Mouse (Mus musculus) myocyte (in vitro differentiated cells): ENCODE data around the gene Capzb. TPM values are rescaled to one million over a fixed set of nuclear protein-coding genes. Genes with fewer than 3 reads are reported as not detected.

Source experiments
- H3K27me3 ChIP-seq: one replicate; pipeline ENCODE4 v1.6.1; 2011; ENCODE audit not compliant: control insufficient read depth, insufficient read depth, insufficient read length
- H3K36me3 ChIP-seq: one replicate; pipeline ENCODE4 v1.6.1; 2011; ENCODE audit not compliant: control insufficient read depth, insufficient read depth
- H3K4me2 ChIP-seq: one replicate; pipeline ENCODE4 v1.6.1; 2011; ENCODE audit warnings: low read depth, control low read depth
- H3K4me3 ChIP-seq: one replicate; pipeline ENCODE4 v1.5.1; 2011; ENCODE audit warnings: mild to moderate bottlenecking, control low read depth, moderate library complexity
- H3K79me2 ChIP-seq: one replicate; pipeline ENCODE4 v1.6.1; 2011; ENCODE audit not compliant: control insufficient read depth, insufficient read depth
- H3ac ChIP-seq: one replicate; pipeline ENCODE4 v1.6.1; 2011; ENCODE audit not compliant: control insufficient read depth, insufficient read length
- CEBPB ChIP-seq: IDR thresholded peaks from 2 replicates; pipeline ENCODE4 v1.6.1; 2011; ENCODE audit warnings: mild to moderate bottlenecking, moderate library complexity; ENCODE audit not compliant: poor library complexity, insufficient read depth, severe bottlenecking
- E2F4 ChIP-seq: IDR thresholded peaks from one replicate; pipeline ENCODE4 v1.6.1; 2011; ENCODE audit warnings: mild to moderate bottlenecking, control low read depth, moderate library complexity; ENCODE audit not compliant: insufficient read depth
- MAX ChIP-seq: IDR thresholded peaks from one replicate; pipeline ENCODE4 v1.6.1; 2011; ENCODE audit warnings: low read depth, mild to moderate bottlenecking, control low read depth
- MYOD1 ChIP-seq, 3 experiments: IDR thresholded peaks; one replicate each; pipeline ENCODE4 v1.6.1; 2011; ENCODE audit warnings: control low read depth in 2 of 3, low read depth in 2 of 3, mild to moderate bottlenecking in 2 of 3, moderate library complexity in 1 of 3; ENCODE audit not compliant: insufficient read length in 2 of 3, control insufficient read depth in 1 of 3
- MYOG ChIP-seq, 3 experiments: IDR thresholded peaks; one replicate each; pipeline ENCODE4 v1.6.1; 2011; ENCODE audit warnings: control low read depth in 2 of 3, low read depth in 2 of 3, mild to moderate bottlenecking in 2 of 3; ENCODE audit not compliant: insufficient read length in 2 of 3, control insufficient read depth in 1 of 3, insufficient read depth in 1 of 3
- POLR2A ChIP-seq: IDR thresholded peaks from one replicate; pipeline ENCODE4 v1.6.1; 2011; ENCODE audit warnings: low read depth, mild to moderate bottlenecking, control low read depth, moderate library complexity; ENCODE audit not compliant: insufficient read length
- POLR2AphosphoS2 ChIP-seq: IDR thresholded peaks from one replicate; pipeline ENCODE4 v1.6.1; 2011; ENCODE audit warnings: low read depth, control low read depth; ENCODE audit not compliant: insufficient read length
- REST ChIP-seq: IDR thresholded peaks from one replicate; pipeline ENCODE4 v1.6.1; 2011; ENCODE audit warnings: mild to moderate bottlenecking, control low read depth, moderate library complexity; ENCODE audit not compliant: insufficient read depth, insufficient read length
- SRF ChIP-seq: IDR thresholded peaks from one replicate; pipeline ENCODE4 v1.6.1; 2011; ENCODE audit warnings: low read depth; ENCODE audit not compliant: control insufficient read depth, insufficient read length
- TCF12 ChIP-seq: IDR thresholded peaks from one replicate; pipeline ENCODE4 v1.6.1; 2011; ENCODE audit warnings: mild to moderate bottlenecking, control low read depth; ENCODE audit not compliant: poor library complexity, insufficient read depth, severe bottlenecking
- TCF3 ChIP-seq: IDR thresholded peaks from one replicate; pipeline ENCODE4 v1.6.1; 2011; ENCODE audit warnings: low read depth, control low read depth; ENCODE audit not compliant: insufficient read length
- polyA plus RNA-seq: library from polyadenylated mRNA; unstranded; fragments of >200 nt; fragmentation: generic; extraction: Trizol; gene quantifications from one replicate; pipeline ENCODE4 v1.2.1, GENCODE M21; 2012; ENCODE audit warnings: missing spikeins

Capzb gene
- polyA plus RNA-seq, 1 experiment = 247 TPM

DNA sequence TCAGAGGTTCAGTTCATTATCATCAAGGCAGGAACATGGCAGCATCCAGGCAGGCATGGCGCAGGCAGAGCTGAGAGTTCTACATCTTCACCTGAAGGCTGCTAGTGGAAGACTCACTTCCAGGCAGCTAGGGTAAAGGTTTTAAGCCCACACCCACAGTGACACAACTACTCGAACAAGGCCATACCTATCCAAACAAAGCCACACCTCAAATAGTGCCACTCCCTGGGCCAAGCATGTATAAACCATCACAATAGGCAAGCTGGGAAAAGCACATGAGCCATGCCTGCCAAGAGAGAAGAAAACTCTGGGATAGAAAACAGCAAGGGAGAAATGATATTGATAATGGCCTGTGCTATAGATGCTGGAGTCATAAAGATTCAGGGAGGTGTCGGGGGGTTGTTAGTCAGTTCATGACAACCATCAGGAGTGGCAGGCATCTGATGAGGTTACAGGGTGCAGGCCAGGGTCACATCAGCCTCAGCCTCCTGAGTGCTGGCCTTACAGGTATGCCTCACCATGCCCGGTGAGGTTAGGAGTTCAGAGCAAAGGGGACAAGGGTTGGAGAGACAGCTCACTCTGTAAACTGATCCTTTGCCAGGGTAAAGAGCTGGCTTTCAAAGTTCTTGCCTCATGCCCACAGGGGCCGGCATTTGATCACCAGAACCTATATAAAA lies 6.8 kb upstream of the Capzb start:
- no peak overlapping the region for H3K4me3 ChIP-seq
- no peaks in the 10 kb centered on the region for H3K36me3 ChIP-seq
- TF ChIP-seq POLR2A (no peak), E2F4 (no peak), TCF3 (no peak)
- H3K27me3 ChIP-seq = no peaks in the 10 kb centered on the region
- no peak overlapping the region for H3ac ChIP-seq
- no peak overlapping the region for H3K4me2 ChIP-seq
- H3K79me2 ChIP-seq = no peaks in the 10 kb centered on the region

- TF ChIP-seq MAX = no peak
- TF ChIP-seq REST = no peak
- TF ChIP-seq TCF3 = no peak
- TF ChIP-seq MYOG (IDR thresholded peaks at IDR 0.05; ENCODE audit: control insufficient read depth in 1 of 3, insufficient read depth in 1 of 3, insufficient read length in 2 of 3, low read depth in 2 of 3) = no peak
- Histone ChIP-seq H3K79me2 (no peaks in the 10 kb centered on the region), H3K4me2 (no peak overlapping the region), H3K36me3 (no peaks in the 10 kb centered on the region), H3K27me3 (no peaks in the 10 kb centered on the region), H3K4me3 (no peak overlapping the region), H3ac (no peak overlapping the region)
These were observed 4.8 kb upstream of the Capzb start for GRCm38 (mm10) chr4:139187930-139188329.

DNA sequence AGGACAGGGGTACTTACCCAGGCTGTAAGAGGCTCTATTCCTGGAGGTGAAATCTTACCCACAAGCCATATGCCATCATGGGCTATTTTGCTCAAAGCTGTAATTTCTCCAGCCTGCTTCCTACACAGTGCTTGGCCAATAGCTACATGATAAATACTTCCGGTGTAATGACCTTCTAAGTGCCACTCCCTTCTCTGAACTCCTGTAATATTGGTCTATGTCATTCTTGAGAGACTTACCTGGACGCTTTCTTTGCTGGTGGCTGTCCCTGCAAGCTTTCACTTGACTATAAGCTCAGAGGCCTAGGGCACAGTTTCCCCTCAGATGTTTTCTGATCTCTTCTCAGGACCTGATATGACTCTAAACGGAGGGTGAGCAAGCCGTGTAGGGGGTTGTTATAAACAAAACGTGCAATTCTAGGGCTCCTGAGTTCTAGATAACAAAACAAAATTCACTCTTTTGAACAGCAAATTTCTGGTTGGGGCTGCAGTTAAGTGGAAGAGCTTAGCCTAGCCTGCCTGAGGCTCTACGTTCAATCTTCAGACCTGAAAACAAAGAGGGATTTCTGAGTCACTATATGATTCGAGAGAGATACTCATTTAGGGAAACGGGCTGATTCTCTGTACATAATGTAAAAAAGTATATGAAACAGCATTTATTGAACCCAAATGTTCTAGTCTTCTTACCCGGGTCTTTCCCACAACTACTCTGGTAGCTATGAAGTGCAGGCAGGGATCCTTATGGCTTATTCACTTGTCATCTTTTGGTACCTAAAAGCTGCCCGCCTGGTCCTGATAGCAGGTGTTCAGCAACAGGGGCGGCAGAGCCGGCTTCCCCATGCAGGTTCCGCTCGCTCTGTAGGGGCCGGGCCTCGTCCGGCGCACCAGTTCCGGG lies 847 bp upstream of the Capzb start:
- TF ChIP-seq CEBPB (no peak), MYOD1 (IDR thresholded peaks at IDR 0.05; ENCODE audit: control insufficient read depth in 1 of 3, insufficient read length in 2 of 3, low read depth in 2 of 3) (no peak), SRF (no peak), REST (no peak), MYOG (IDR thresholded peaks at IDR 0.05; ENCODE audit: control insufficient read depth in 1 of 3, insufficient read depth in 1 of 3, insufficient read length in 2 of 3, low read depth in 2 of 3) (no peak), TCF12 (no peak), MAX (no peak)
- Histone ChIP-seq H3K27me3 (no peaks in the 10 kb centered on the region), H3ac (peak overlapping the region; percentile 78), H3K4me3 (peak overlapping the region; percentile 94), H3K36me3 (no peaks in the 10 kb centered on the region), H3K4me2 (peak overlapping the region; percentile 88), H3K79me2 (peaks cover 39% of the 10 kb centered on the region)

DNA sequence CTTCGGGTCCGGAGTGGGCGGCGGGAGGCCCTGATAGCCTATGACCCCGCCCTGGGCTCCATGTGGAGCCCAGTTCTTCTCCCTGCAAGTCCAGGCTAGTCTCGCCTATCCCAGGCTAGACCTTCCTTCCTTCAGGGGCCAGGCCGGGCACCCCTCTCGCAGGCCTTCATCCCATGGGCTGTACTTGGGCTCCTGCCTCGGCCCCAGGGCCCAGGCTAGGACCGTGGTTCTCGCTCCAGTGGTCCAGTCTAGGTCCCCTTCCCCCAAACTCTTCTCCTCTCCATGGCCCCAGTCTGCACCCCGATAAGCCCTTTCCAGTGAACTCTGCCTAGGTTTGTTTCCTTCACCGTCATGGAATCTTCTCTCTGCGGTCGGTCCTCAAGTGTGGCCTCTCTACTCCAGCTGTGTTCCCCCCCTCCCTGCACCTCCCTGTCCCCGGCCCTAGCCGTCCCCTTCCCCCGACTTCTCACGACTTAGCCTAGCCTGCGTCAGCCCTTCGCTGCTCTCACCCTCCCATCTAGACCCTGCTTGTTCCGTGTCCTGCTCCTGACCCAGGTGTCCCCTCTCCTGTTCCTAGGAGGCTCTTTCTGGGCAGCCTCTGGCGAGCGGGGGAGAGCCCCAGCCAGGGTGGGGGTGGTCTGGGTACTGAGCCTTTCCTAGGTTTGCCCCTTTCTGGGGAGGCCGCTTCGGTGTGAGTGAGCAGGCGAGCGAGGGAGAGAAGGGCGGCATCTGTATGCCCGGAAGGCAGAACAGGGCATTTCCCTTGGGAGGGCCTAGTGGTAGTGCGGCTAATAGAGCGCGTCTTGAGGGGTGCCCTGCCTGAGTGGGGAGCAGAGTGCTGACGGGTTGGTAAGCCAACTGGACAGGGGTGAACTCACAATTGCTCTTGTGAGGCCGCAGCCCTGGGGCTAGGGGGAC lies 736 bp downstream of the Capzb start:
- Histone ChIP-seq H3K4me2 (peak overlapping the region; percentile 92), H3K36me3 (no peaks in the 10 kb centered on the region)
- TF ChIP-seq POLR2A = no peak
- no peak for TF ChIP-seq POLR2AphosphoS2
- TF ChIP-seq MYOD1 (IDR thresholded peaks at IDR 0.05; ENCODE audit: control insufficient read depth in 1 of 3, insufficient read length in 2 of 3, low read depth in 2 of 3) = no peak
- no peak for TF ChIP-seq REST

DNA sequence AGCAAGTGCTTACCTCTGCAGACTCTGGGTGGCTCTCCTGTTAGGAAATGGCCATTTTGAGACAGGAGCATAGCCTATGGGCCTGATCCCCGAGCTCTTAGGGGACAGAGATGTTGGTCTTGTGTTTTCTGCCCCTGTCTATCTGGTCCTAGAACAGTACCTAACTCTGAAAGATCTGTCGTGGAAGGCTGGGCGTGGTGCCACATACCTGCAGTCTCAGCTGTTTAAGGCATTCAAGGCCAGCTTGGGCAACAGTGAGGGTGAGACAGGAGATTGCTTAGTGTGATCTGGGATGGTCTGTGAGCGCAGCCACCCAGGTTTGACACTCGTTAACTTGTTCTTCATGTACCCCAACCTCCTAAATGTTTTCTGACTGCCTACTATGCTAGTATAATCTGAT lies 2.4 kb downstream of the Capzb start:
- Histone ChIP-seq H3K36me3 (peaks cover 3% of the 10 kb centered on the region), H3K4me2 (peak overlapping the region; percentile 92), H3K79me2 (peaks cover 71% of the 10 kb centered on the region), H3K27me3 (no peaks in the 10 kb centered on the region), H3K4me3 (peak overlapping the region; percentile 94), H3ac (no peak overlapping the region)
- TF ChIP-seq MYOG (IDR thresholded peaks at IDR 0.05; ENCODE audit: control insufficient read depth in 1 of 3, insufficient read depth in 1 of 3, insufficient read length in 2 of 3, low read depth in 2 of 3) (peak in 1 of 3 experiments; percentile 32), TCF12 (no peak), SRF (no peak), REST (no peak), TCF3 (no peak), MYOD1 (IDR thresholded peaks at IDR 0.05; ENCODE audit: control insufficient read depth in 1 of 3, insufficient read length in 2 of 3, low read depth in 2 of 3) (peak in 1 of 3 experiments; percentile 37)

More for the DNA sequence above, 736 bp downstream of the Capzb start:
- peak overlapping the region; percentile 78 for H3ac ChIP-seq
- H3K79me2 ChIP-seq = peaks cover 55% of the 10 kb centered on the region
- no peaks in the 10 kb centered on the region for H3K27me3 ChIP-seq
- H3K4me3 ChIP-seq = peak overlapping the region; percentile 94
